Mouse (Mus musculus): ENCODE measurements at regions not wholly inside any gene's neighbourhood (a gene's known extent, or its start where the extent isn't known, plus 50 kb on each side); places are given as distances from the start of the nearest gene placed in this dataset.

- peak; percentile 46 for DNase-seq
These were observed 630.9 kb downstream of the Gm826 start for GRCm38 (mm10) chr2:159703100-159703499.

DNA sequence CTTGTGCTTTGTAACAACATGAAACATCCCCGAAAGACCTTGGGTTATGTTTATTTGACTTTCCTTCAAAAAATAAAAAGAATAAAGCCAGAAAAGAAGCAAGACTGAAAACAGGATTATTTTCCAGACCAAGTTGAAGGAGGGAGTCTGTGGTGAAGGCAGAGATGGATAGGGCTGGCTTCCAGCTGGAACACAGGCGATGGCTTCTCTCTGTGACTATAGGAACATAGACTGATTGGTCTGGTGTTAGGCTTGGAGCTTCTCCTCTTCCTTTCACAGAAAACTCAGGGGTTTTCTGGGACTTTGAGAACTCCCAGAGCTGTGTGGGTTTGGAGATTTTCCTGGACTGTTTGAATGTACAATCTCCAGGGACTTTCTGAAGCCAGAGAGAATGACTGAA, 625.8 kb downstream of the Gm826 start:
- DNase-seq = peak; percentile 61

GRCm38 (mm10) chr2:159714633-159715032, 619.3 kb downstream of the Gm826 start:
- DNase-seq = no peak

DNA sequence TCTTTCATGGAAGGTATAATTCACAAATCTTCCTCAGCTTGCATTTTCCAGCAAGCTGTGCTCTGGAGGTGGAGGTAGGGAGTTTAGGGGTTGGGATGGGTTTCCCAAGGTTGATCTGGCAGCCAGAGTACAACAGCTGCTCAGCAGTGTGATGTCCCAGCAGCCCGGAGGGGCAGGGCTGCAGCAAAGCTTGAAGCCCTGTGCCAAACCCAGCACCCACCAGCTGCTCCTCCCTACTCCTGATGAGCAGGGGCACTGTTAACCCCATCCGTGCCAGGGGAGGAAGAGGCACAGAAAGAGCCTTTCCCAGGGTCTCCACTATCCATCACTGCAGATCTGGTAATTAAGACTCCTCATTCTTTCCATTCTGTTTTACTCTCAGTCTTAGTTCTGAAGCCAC, 615.2 kb downstream of the Gm826 start:
- peak; percentile 28 for DNase-seq

DNA sequence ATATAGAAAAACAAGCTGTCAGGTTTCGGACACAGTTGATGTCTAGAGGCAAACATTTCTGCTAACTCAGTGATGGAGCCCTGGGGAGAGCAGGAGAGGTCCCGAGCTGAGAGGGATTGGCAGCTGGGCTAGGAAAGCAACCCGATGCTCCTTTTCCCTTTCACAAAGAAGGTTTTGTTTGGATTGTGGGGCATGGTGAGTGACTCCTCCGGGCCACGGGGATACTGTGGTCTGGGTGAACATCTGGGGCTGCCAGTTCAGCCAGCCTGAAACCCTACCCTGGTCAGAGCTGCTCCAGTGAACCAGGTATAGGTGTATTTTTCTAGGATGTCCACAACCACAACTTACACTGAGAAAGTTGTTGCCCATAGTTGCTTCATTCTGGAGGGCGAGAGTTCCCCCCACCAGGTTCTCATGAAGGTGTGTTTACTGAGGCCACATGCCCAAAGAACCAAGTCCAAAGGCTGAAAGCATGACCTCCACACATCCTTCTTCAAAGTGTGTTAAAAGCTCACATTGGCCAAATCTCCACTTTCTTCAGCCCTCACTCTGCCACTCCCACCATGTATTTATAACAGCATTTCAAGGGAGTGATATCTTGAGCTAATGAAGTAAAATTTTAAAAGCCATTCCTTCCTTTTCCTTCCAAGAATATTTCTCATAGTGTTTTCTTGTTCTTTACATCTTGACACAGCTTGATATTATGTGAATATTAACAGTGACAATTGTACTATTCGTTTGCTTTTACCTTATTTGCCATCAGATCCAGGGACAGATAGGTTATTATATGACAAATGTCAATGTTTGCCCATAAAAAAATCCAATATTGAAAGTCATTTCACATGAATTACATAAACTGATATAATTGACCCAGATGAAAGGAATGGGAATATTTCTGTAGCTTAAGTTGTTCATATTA, 608.5 kb downstream of the Gm826 start:
- no peak for DNase-seq

DNA sequence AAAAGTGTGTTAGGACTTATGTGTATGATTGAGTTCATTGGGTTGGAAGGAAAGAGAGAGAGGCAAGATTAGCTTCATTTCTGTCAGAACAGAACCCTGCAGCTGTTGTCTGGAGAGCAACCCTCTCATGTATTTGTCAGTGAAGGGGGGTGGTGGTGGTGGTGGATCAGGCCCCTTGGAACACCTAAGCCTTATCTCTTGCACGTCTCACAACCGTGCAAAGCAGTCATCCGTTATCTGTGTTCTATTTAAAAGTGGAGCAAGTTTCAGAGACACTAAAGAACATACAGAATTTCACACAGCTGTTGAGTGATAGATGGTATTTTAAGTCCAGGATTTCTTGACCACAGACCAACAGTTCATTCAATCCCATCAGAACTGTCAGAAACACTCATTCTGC, 604.7 kb downstream of the Gm826 start:
- DNase-seq = no peak

DNA sequence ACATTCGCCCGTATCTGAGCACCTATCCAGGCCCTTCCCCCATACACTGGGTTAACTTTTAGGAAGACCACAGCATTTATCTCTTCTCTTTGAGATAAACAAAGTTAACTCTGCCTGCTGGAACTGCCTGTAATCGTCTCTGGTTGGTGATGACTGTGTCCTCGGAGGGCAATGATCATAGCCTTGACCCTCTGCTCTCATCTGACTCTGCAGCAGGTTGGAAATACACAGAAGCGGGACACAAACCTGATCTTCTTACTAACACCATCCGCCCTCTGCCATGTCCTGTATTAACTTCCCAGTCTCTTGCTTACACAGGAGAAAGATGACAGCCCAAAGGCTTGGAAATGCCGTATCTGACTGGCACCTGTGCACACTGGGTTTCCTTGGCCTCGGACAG, 603.7 kb downstream of the Gm826 start:
- no peak for DNase-seq

DNA sequence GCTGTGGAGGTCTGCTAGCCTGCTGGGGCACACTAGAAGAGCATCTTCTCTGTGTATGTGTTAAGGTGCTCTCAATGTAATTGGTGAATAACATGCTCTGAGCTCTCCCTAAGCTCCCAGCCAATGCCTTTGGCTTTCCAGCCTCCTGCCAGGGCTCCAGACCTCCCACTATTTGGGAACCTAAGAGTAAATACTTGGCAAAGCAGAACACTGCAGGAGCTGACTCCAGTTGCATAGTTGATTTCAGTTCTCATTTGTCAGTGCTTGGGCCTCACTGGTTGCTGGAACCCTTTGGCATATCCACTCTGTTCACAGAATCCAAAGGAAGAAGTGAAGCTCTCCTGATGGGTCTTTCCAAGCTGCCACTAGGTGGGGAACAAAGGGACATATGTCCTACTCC, 602.7 kb downstream of the Gm826 start:
- peak; percentile 6 for DNase-seq

- DNase-seq = peak; percentile 77
These were observed 601.5 kb downstream of the Gm826 start for GRCm38 (mm10) chr2:159732413-159732812.

GRCm38 (mm10) chr2:159734576-159734975, 599.4 kb downstream of the Gm826 start:
- DNase-seq = no peak

DNA sequence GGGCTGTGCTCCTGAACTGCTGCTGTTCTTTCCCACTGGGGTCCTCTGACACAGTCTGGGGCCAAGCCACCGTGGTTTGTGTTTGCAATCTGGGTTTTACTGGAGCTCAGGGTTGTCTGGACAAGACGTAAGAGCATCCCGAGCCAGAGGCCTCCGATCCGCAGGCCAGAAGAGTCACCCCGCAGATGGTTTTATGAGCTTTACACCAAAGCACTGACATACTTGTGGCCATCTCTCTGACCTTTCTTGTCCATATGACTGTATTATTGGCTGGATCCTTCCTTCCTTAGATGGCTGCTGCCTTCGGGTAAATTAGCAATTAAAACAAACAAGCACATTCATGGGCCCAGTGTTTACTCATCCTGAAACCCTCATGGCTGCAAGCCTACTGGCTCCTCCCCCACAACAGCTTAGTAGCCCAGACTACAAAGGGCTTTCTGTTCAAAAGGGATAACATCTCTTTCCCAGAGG, 578.4 kb downstream of the Gm826 start:
- peak; percentile 46 for DNase-seq

DNA sequence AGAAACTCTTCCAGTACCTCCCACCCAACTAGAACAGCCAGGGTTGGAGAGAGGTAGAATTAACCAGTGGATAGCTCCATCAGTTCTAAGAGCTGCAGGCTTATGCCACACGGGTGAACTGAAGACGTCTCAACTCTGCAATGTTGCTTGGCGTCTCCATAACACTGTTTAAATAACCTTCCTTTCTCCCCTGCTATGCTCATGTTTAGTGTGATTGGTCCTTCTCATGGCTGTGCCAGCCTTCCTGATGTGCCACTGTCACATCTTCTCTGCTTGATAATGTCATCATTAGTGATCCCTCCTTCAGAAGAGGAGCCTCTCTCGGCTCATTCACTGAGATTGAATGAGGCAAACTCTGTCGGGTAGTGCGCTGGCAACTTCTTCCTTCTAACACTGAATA, 573.2 kb downstream of the Gm826 start:
- DNase-seq = no peak

GRCm38 (mm10) chr2:159763115-159763514, 570.8 kb downstream of the Gm826 start:
- DNase-seq = no peak
